Mouse (Mus musculus) myocyte (in vitro differentiated cells): ENCODE results near the gene Fam49a.

ENCODE experiments used
- E2F4 ChIP-seq: IDR thresholded peaks from one replicate; pipeline ENCODE4 v1.6.1; 2011; ENCODE audit warnings: mild to moderate bottlenecking, control low read depth, moderate library complexity; ENCODE audit not compliant: insufficient read depth
- MAX ChIP-seq: IDR thresholded peaks from one replicate; pipeline ENCODE4 v1.6.1; 2011; ENCODE audit warnings: low read depth, mild to moderate bottlenecking, control low read depth
- MYOD1 ChIP-seq, 3 experiments: IDR thresholded peaks; one replicate each; pipeline ENCODE4 v1.6.1; 2011; ENCODE audit warnings: control low read depth in 2 of 3, low read depth in 2 of 3, mild to moderate bottlenecking in 2 of 3, moderate library complexity in 1 of 3; ENCODE audit not compliant: insufficient read length in 2 of 3, control insufficient read depth in 1 of 3
- POLR2A ChIP-seq: IDR thresholded peaks from one replicate; pipeline ENCODE4 v1.6.1; 2011; ENCODE audit warnings: low read depth, mild to moderate bottlenecking, control low read depth, moderate library complexity; ENCODE audit not compliant: insufficient read length
- POLR2AphosphoS2 ChIP-seq: IDR thresholded peaks from one replicate; pipeline ENCODE4 v1.6.1; 2011; ENCODE audit warnings: low read depth, control low read depth; ENCODE audit not compliant: insufficient read length
- REST ChIP-seq: IDR thresholded peaks from one replicate; pipeline ENCODE4 v1.6.1; 2011; ENCODE audit warnings: mild to moderate bottlenecking, control low read depth, moderate library complexity; ENCODE audit not compliant: insufficient read depth, insufficient read length
- SRF ChIP-seq: IDR thresholded peaks from one replicate; pipeline ENCODE4 v1.6.1; 2011; ENCODE audit warnings: low read depth; ENCODE audit not compliant: control insufficient read depth, insufficient read length
- TCF12 ChIP-seq: IDR thresholded peaks from one replicate; pipeline ENCODE4 v1.6.1; 2011; ENCODE audit warnings: mild to moderate bottlenecking, control low read depth; ENCODE audit not compliant: poor library complexity, insufficient read depth, severe bottlenecking
- USF1 ChIP-seq: IDR thresholded peaks from one replicate; pipeline ENCODE4 v1.6.1; 2011; ENCODE audit warnings: low read depth, mild to moderate bottlenecking, control low read depth, moderate library complexity

- TF ChIP-seq MAX = no peak
- no peak for TF ChIP-seq POLR2AphosphoS2
- TF ChIP-seq POLR2A = no peak
- no peak for TF ChIP-seq SRF
- no peak for TF ChIP-seq MYOD1 (IDR thresholded peaks at IDR 0.05; ENCODE audit: control insufficient read depth in 1 of 3, insufficient read length in 2 of 3, low read depth in 2 of 3)
- no peak for TF ChIP-seq TCF12
- no peak for TF ChIP-seq USF1
- no peak for TF ChIP-seq REST
- no peak for TF ChIP-seq E2F4
Observed at GRCm38 (mm10) chr12:12292043-12292618, 30.2 kb downstream of the Fam49a start.
